Mouse (Mus musculus) liver, embryonic 16.5 days (tissue): ENCODE results near the gene Tfam. TPM values are rescaled to one million over a fixed set of nuclear protein-coding genes. Genes with fewer than 3 reads are reported as not detected.

ENCODE experiments used
- ATAC-seq: fragments of 200-750 bp; cut with Nextera tagmentation; 2 replicates; pipeline ENCODE4 v1.8.0; 2017; ENCODE audit warnings: low read depth, mild to moderate bottlenecking, moderate number of reproducible peaks, moderate library complexity
- H3K27ac ChIP-seq: fragments of 300-500 bp; sonication (generic); 2 replicates; pipeline ENCODE4 v1.5.1; 2014; ENCODE audit warnings: mild to moderate bottlenecking, low read length
- H3K27me3 ChIP-seq: fragments of 300-500 bp; sonication (generic); 2 replicates; pipeline ENCODE4 v1.6.1; 2014; ENCODE audit warnings: low read depth, low read length, mixed read lengths; ENCODE audit not compliant: control insufficient read depth, insufficient read depth
- H3K36me3 ChIP-seq: fragments of 300-500 bp; sonication (generic); 2 replicates; pipeline ENCODE4 v1.6.1; 2014; ENCODE audit warnings: mild to moderate bottlenecking; ENCODE audit not compliant: control insufficient read depth, insufficient read depth
- H3K4me1 ChIP-seq: fragments of 300-500 bp; sonication (generic); 2 replicates; pipeline ENCODE4 v1.6.1; 2014; ENCODE audit warnings: low read depth, low read length, mixed read lengths; ENCODE audit not compliant: control insufficient read depth
- H3K4me2 ChIP-seq: fragments of 300-500 bp; sonication (generic); 2 replicates; pipeline ENCODE4 v1.6.1; 2014; ENCODE audit warnings: low read depth, low read length, mixed read lengths
- H3K4me3 ChIP-seq: fragments of 300-500 bp; sonication (generic); 2 replicates; pipeline ENCODE4 v1.5.1; 2014; ENCODE audit warnings: low read depth, mild to moderate bottlenecking, low read length
- H3K9ac ChIP-seq: fragments of 300-500 bp; sonication (generic); 2 replicates; pipeline ENCODE4 v1.6.1; 2014; ENCODE audit warnings: low read depth, low read length
- H3K9me3 ChIP-seq: fragments of 300-500 bp; sonication (generic); replicated peaks from 2 replicates; pipeline ENCODE4 v1.6.1; 2016; ENCODE audit warnings: low read length; ENCODE audit not compliant: control insufficient read depth
- WGBS: fragments of 180-500 bp; shearing (Covaris S2); extraction: QIAGEN DNeasy Blood & Tissue Kit; methylation state at CpG from one replicate; pipeline ENCODE4 v1.1.7; 2014; ENCODE audit not compliant: insufficient replicate concordance; 5-methylcytosine and 5-hydroxymethylcytosine counted together
- polyA plus RNA-seq: library from polyadenylated mRNA; unstranded; fragments of >200 nt; fragmentation: Nextera tagmentation; extraction: Ambion mirVana; gene quantifications from 2 replicates; pipeline ENCODE4 v1.2.1, GENCODE M21; 2015

Tfam gene
- polyA plus RNA-seq, 1 experiment from 2014 or later = 32.5 TPM

GRCm38 (mm10) chr10:71183339-71184031 is 54.6 kb downstream of the Tfam start:
- Histone ChIP-seq H3K9me3 (no peaks in the 10 kb centered on the region), H3K36me3 (no peaks in the 10 kb centered on the region), H3K27me3 (no peaks in the 10 kb centered on the region), H3K4me1 (no peaks in the 10 kb centered on the region), H3K9ac (no peak overlapping the region), H3K4me2 (no peak overlapping the region), H3K27ac (no peak overlapping the region), H3K4me3 (no peak overlapping the region)
- peak; percentile 79 for ATAC-seq
- 29% methylated on average over 7 of the region's 7 CpGs for WGBS

DNA sequence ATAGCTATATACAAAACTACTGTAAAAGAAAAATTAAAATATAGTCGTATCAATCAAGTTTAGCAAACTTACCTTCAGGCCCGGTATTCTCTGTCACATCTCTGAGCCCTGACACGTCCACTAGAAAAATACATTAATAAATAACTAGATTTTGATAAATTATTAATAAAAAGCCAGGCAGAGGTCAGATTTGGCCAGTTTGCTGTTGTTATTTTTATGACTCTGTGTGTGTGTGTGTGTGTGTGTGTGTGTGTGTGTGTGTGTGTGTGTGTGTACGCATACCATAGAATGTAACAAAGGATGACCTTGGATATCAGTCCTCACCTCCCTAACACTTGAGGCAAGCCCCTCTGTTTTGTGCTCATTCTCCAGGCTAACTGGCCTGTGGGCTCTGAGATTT is 56.1 kb downstream of the Tfam start:
- Histone ChIP-seq H3K27ac (no peak overlapping the region), H3K9me3 (no peaks in the 10 kb centered on the region), H3K27me3 (no peaks in the 10 kb centered on the region), H3K4me2 (no peak overlapping the region), H3K36me3 (no peaks in the 10 kb centered on the region), H3K4me1 (no peaks in the 10 kb centered on the region), H3K9ac (no peak overlapping the region), H3K4me3 (no peak overlapping the region)
- ATAC-seq = no peak
- 59% methylated on average over 4 of the region's 4 CpGs for WGBS

- no peaks in the 10 kb centered on the region for H3K9me3 ChIP-seq
- no peak overlapping the region for H3K4me2 ChIP-seq
- no peaks in the 10 kb centered on the region for H3K27me3 ChIP-seq
- H3K4me3 ChIP-seq = no peak overlapping the region
- H3K36me3 ChIP-seq = no peaks in the 10 kb centered on the region
- H3K9ac ChIP-seq = no peak overlapping the region
- 53% methylated on average over 2 of the region's 2 CpGs for WGBS
- ATAC-seq = no peak
- H3K4me1 ChIP-seq = no peaks in the 10 kb centered on the region
- no peak overlapping the region for H3K27ac ChIP-seq
These were observed 57.0 kb downstream of the Tfam start for GRCm38 (mm10) chr10:71181091-71181490.

DNA sequence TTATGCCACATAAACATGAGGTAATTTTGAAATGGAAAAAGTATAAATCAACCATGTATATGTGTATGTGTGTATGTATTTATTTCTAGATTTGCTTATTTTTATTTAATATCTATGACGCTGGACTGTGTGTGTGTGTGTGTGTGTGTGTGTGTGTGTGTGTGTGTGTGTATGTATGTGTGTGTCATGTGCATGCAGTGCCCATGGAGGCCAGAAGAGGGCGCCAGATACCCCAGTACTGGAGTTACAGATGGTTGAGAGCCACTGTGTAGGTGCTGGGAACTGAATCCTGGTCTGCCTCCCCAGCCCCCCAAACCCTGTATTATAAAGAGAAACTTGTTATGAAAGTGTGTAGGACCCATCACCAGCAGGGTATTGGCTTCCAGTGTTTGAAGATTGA is 58.0 kb downstream of the Tfam start:
- Histone ChIP-seq H3K9me3 (no peaks in the 10 kb centered on the region), H3K9ac (no peak overlapping the region), H3K4me2 (no peak overlapping the region), H3K4me3 (no peak overlapping the region), H3K36me3 (no peaks in the 10 kb centered on the region), H3K4me1 (no peaks in the 10 kb centered on the region), H3K27me3 (no peaks in the 10 kb centered on the region), H3K27ac (no peak overlapping the region)
- no peak for ATAC-seq
- WGBS = 58% methylated on average over 2 of the region's 2 CpGs

GRCm38 (mm10) chr10:71177201-71177600 is 60.9 kb downstream of the Tfam start:
- 63% methylated on average over 7 of the region's 7 CpGs for WGBS

DNA sequence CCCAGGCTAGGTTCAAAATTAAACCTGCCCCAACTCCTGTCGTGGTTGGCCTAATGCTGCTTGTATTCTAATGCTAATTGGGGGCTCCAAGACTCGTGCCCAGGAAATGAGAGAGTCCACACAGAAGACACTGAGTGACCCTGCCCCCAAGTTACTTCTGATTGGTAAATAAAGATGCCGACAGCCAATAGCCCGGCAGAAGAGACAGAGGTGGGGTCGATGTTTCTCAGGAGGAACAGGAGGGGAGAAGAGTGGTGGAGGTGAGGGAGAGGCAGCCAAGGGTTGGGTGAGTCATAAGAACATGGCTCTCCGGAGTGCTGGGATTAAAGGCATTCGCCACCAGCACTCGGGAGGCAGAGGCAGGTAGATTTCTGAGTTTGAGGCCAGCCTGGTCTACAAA is 61.7 kb downstream of the Tfam start:
- H3K36me3 ChIP-seq = no peaks in the 10 kb centered on the region
- no peak for ATAC-seq
- WGBS = 63% methylated on average over 8 of the region's 8 CpGs

More at GRCm38 (mm10) chr10:71177201-71177600, 60.9 kb downstream of the Tfam start:
- Histone ChIP-seq H3K36me3 (no peaks in the 10 kb centered on the region), H3K4me2 (no peak overlapping the region), H3K9me3 (no peaks in the 10 kb centered on the region), H3K9ac (no peak overlapping the region), H3K27me3 (no peaks in the 10 kb centered on the region), H3K27ac (no peak overlapping the region), H3K4me1 (no peaks in the 10 kb centered on the region), H3K4me3 (no peak overlapping the region)
- ATAC-seq = no peak

More for the DNA sequence above, 61.7 kb downstream of the Tfam start:
- Histone ChIP-seq H3K27ac (no peak overlapping the region), H3K4me3 (no peak overlapping the region), H3K9ac (no peak overlapping the region), H3K27me3 (no peaks in the 10 kb centered on the region), H3K4me1 (no peaks in the 10 kb centered on the region), H3K9me3 (no peaks in the 10 kb centered on the region), H3K4me2 (no peak overlapping the region)

Other genes with a start within 250 kb of the Tfam start
- gene Bicc1, start 78.6 kb downstream of the Tfam start, polyA plus RNA-seq = 3.0 and 3.5 TPM in 2 replicates
- gene Ube2d1, start 47.0 kb upstream of the Tfam start, polyA plus RNA-seq = 6.5 and 6.6 TPM in 2 replicates
- 61.9 and 69.4 TPM in 2 replicates for gene Cisd1, start 106.7 kb upstream of the Tfam start, polyA plus RNA-seq
- gene Ipmk, start 109.5 kb upstream of the Tfam start, polyA plus RNA-seq = 9.1 and 9.3 TPM in 2 replicates